Mouse (Mus musculus): Measurements from ENCODE around the gene Kpna7.
"Not testable (repeated sequence)": the region's sequence is repeated elsewhere in the genome, so short reads cannot be mapped to it uniquely, and the experiment has no call there.

Kpna7 gene

DNA sequence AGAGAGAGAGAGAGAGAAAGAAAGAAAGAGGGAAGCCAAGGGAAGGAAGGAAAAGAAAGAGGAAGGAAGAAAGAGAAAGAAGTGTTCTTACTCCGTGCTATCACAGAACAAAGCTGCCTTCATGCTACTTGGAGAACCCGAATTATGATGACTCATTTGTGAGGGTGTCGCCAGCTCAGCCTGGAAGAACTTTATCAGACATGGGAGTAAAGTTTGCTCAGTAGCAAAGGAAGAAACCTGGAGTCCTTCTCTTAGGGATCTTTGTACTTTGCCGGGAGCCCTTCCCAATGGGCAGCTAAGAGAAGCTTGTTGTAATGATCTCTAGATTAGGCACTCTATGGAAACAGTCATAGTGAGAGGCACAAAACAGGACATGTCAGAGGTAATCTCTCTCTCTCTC, 18.9 kb upstream of the Kpna7 start:
- in situ Hi-C loops (cut with MboI, MseI), result no loop called here

DNA sequence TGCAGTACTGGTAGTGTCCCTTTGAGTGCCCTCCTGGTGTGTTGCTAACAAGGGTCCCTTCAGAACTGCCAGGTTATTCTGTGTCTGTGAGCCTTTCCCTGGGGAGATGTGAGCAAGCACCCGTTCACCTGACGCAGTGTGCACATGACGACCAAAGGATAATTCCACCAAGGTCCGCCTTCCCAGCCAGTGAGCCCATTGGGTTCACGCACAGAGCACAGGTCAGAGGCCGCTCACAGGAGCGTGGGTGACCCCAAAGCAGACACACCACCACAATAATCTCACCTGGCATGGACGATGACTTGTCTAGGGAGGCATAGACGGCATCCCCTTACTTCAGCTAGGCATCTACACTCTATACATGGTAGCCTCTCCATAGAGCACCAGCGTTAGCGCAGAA, 17.6 kb upstream of the Kpna7 start:
- in situ Hi-C loops (cut with MboI, MseI), result not testable (repeated sequence)

DNA sequence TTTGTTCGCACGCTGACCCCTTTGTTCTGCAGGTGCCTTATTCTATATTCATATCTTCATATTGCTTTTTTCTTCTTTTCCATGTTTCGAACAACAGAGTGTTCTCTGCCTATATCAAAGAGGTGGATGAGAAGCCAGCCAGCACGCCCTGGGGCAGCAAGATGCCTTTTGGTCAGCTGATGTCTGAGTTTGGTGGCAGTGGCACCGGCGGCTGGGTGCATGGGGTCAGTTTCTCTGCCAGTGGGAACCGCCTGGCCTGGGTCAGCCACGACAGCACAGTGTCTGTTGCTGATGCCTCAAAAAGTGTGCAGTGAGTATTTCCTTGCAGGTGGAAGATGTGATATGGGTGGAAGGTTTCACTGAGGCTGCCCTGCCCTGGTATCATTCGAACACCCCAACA, 17.1 kb upstream of the Kpna7 start:
- in situ Hi-C loops (cut with MboI, MseI), result no loop called here

DNA sequence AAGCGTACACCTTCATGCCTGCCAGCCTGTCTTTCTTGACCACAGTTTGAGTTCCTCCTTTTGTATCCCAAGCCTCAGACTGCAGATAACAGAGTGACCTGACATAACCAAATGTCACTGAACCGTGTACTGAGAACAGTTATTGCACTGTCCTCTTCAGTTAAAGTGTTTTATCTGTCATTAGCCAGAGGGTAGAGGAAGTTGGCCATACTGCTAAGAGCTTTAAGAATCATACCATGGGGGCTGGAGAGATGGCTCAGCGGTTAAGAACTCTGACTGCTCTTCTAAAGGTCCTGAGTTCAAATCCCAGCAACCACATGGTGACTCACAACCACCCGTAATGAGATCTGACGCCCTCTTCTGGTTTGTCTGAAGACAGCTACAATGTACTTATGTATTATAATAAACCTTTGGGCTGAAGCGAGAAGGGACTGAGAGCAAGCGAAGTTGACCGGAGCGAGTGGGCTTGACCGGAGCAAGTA, 14.6 kb upstream of the Kpna7 start:
- in situ Hi-C loops (cut with MboI, MseI), result no loop called here

DNA sequence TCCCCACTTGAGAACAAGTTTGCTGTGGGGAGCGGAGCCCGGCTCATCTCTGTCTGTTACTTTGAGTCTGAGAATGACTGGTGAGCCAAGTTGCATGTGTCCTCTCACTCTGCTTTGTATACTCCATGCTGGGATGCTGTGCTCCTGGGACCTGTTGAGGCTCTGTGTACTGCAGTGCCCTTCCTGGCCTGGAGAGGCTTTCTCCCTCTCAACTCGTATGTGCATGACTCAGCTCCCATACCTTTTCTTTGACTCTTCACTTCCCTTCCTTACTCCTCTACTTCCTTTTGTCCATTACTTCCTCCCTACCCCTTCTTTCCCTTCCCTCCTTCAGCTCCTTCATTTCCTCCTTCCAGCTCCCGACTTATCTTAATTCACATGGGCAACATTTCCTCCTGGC, 12.4 kb upstream of the Kpna7 start:
- in situ Hi-C loops (cut with MboI, MseI), result no loop called here

DNA sequence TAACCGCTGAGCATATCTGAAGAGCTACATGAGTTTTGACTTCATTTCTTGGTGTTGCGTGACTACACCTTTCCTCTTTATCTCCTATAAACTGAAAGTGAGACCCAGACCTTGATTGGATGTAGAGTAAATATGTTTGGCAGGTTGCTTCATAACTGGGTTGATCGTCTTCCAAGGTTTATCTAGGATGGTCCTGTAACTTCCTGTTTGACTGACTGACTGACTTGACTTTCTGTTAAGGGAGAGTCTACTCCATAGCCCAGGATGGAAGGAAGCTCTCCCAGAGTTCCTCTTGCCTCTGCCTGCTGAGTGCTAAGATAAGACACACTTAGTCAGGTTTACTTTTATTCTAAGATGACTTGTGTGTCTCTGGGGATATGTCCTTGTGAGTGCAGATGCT, 6.0 kb upstream of the Kpna7 start:
- in situ Hi-C loops (cut with MboI, MseI), result no loop called here

DNA sequence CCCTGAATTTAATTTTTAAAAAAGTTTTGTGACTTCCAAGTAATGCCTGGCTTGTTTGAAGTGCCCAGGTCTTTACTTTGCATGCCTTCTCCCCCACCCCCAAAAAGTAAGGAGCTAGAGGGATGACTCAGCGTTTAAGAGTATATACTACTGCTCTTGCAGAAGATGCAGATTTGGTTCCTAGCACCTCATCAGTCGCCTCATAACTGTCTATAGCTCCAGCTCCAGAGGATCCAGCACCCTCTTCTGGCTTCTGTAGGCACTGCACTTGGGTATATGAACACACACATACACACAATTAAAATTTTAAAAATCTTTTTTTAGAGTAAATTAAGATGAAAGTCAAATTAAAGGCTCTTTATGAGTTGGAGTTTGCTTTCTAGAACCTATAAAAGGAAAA, 4.4 kb upstream of the Kpna7 start:
- in situ Hi-C loops (cut with MboI, MseI), result no loop called here

DNA sequence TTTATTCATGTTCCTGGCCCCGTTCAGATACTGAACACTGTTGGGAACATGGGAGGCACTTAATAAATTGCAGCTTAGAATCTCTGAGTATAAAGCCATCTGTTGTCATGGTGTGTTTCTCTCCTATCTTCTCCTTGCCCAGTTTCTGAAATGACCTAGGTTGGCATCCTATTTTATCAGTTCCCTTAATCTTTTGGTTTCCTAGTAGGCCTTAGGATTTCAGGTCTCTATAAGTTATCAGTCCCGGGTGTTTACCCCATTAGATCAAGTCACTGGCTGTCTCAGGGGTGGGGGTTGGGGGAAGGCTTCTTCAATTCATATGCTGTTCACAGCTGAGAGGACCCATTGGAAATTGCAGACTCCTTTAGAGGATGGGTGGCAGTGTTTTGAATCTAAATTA, 992 bp upstream of the Kpna7 start:
- in situ Hi-C loops (cut with MboI, MseI), result no loop called here

DNA sequence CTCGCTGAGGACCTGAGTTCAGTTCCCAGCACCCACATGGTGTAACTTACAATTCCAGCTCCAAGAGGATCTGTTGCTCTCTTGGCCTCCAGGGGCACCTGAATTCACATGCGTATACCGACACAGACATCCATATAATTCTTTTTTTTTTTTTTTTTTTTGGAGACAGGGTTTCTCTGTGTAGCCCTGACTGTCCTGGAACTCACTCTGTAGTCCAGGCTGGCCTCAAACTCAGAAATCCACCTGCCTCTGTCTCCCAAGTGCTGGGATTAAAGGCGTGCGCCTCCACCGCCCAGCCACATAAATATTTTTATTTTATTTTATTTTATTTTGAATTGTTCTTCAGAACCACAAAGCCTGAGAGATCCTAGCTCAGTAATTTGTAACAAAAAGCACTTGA, 629 bp downstream of the Kpna7 start:
- in situ Hi-C loops (cut with MboI, MseI), result not testable (repeated sequence)

DNA sequence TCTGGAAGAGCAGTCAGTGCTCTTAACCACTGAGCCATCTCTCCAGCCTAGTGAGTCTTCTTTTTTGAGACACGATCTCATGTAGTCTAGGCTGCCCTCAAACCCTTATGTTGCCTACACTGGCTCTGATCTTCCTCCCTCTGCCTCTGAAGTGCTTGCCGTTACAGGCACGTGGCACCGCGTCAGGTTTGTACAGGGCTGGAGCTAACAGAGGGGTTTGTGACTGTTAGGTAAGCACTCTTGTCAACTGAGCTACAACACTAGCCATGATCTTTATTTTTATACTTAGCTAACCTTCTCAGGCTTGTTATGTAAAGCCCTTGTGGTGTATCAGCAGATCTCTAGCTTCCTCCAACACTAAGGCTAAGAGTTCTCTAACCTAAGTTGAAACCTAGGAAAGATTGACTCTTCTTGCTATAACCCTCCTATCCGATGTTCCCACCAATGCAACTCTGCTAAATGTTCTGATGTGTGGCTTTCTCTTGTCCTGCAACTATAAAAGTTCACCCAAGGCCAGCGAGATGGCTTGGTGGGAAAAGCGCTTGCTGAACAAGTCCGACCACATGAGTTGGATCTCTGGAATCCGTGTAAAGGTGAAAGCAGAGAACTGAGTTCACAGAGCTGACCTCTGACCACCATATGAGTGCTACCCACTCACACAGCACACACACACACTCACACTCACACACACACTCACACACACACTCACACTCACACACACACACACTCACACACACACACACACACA, 1.8 kb downstream of the Kpna7 start:
- in situ Hi-C loops (cut with MboI, MseI), result no loop called here

DNA sequence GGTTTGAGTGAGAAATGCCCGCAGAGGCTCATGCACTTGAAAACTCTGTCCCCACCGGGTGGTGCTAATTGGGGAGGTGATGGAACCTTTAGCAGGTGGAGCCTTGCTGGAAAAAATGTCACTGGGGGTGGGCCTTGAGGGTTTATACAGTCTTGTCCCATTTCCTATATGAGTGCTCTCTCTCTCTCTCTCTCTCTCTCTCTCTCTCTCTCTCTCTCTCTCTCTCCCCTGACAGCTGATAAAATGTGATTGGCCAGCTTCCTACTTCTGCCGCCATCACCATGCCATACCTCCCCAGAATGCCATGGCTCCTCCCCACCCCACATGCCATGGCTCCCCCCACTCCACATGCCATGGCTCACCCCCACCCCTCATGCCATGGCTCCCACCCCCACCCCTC, 8.7 kb downstream of the Kpna7 start:
- in situ Hi-C loops (cut with MboI, MseI), result loop anchor here (10.0 kb wide), 1 partner anchor 300 kb away; no protein-coding TSS in a partner anchor

DNA sequence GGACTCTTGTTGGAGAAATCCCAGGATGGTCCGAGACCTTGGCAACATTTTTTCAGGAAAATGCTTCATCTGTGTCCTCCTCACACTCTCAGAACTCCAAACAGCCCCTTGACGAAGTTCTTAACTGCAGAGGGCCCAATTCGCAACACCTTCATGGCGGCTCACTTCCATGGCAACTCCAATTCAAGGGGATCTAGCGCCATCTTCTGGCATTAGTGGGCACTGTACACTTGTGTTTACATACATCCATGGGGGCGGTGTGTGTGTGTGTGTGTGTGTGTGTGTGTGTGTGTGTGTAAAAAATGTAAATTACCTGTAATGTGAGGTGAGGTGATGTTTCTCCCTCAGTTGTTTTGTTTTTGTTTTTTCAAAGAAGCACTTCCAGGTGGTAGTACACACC, 12.5 kb downstream of the Kpna7 start:
- in situ Hi-C loops (cut with MboI, MseI), result loop anchor here (10.0 kb wide), 1 partner anchor 297 kb away; no protein-coding TSS in a partner anchor

DNA sequence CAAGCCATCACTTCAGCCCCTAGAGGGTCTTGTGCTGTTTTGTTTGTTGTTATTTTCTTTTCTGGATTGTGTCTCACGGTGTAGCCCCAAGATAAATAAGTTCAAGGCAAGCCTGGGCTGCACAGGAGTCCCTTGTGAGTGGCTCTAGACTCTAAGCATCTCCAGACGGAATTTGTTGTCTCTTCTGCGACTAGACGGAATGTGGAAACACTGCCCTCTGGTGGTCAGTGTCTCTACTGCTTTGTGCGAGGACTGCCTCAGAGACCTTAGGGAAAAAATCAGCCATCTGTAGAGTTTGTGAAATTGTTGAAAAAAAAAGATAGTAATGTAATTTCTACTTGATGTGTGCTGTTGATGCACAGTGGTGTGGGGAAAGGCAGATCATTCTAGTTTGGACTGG, 14.1 kb downstream of the Kpna7 start:
- in situ Hi-C loops (cut with MboI, MseI), result loop anchor here (10.0 kb wide), 1 partner anchor 295 kb away; no protein-coding TSS in a partner anchor

DNA sequence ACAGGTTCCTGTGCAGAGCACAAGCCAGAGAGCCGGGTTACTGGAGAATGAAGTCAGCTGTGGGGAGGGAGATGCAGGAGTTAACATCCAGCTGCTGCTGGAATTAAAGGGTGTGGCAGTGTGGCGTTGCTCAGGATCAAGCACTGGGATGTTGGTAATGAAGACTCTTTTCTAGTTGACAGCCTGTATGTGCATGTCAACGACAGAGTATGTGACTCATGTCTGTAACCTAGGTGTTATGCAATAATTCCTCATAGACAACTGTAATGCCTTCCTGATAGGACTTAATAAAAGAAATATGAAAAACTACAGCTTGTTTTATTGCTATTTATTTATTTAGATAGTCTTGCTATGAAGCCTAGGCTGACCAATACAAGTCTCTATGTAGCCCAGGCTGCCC, 15.0 kb downstream of the Kpna7 start:
- in situ Hi-C loops (cut with MboI, MseI), result no loop called here

DNA sequence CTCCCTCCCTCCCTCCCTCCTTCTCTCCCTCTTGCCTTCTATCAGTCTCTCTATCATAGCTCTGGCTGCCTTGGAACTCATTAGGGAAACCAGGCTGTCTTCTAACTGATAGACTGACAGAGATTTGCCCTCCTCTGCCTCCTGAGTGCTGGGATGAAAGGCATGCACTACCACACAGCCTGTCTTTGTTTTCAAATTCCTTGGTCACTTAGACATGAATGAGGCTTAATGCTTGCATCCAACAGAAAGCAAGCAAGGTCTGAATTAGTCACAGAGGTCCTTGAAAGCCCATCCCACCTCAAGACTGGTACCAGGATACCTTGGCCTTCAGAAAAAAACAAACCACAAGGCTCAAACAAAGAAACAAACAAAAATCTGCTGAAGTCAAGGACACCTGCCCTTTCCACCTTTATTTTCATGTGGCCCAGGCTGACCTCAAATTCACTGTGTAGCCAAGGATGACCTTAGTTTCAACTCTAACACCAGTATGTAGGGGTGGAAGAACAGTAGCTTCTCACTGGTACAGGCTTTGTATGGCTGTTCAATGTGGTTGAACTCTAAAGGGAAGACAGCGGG, 19.0 kb downstream of the Kpna7 start:
- in situ Hi-C loops (cut with MboI, MseI), result no loop called here

DNA sequence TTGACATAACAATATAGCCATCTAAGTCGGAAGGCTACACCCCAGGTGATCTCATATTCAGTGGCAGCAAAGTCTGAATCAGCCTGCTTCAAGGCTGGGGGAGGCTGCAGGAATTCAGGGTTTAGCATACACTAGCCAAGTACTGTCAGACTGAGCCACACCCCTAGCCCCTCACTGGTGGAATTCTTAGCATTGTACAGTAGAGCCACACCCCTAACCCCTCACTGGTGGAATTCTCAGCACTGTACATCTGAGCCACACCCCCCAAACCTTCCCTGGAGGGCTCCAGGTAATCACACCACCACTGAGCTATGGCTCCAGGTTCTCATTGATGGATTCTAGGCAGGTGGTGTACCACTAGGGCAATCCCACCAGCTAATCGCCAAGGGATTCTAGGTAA, 24.3 kb downstream of the Kpna7 start:
- in situ Hi-C loops (cut with MboI, MseI), result no loop called here

DNA sequence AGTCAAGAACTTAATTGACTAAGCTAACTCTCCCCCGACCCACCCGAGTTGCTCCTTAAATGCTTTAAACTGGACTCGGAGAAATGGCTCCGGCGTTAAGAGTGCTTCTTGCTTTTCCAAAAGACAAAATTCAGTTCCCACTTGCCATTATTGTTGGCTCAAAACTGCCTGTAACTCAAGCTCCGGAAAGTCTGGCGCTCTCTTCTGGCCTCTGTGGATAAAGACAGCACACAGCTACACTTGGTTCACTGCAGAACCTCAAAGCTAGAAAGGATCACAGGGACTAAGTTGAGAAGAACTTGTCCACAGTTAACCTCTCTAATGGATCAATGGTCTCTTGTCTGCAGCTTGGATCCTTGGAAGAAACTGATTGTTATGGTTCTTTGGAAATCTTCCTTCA, 25.1 kb downstream of the Kpna7 start:
- in situ Hi-C loops (cut with MboI, MseI), result no loop called here

DNA sequence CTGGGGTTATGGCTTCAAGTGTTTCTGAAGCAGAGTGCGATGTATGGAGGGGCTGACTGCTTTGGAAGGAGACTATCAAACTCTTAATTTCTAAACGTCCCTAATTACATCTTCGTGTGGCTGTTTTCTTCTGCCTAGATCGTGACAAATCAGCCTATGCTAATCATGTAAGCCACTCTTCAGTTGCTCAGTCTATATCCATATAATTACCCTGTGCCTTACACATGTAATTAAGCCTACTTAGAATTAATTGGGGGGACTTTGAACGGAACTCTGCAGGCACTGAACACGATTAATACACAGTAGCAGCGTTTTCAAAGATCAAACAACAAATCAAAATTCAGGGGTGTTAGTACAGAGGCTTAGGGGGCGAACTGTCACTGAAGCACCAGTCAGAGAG, 25.9 kb downstream of the Kpna7 start:
- in situ Hi-C loops (cut with MboI, MseI), result no loop called here

DNA sequence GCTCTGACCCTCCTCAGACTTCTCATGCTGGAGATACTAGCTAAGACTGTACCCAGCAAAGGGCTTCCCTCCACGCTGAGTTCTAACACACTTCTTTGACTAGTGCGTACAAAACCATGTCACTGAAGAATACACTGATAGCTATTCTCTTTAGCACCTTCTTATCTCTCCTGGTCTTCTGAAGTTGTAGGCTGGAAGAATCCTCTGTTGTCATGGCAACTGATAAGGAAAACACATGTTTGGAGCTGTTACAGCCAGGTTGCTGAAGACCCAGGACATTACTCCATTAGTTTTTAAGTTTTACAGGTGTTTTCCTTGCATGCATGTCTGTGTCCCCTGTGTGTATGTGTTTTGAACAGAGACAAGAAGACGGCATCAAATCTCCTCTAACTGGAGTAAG, 29.6 kb downstream of the Kpna7 start:
- in situ Hi-C loops (cut with MboI, MseI), result not testable (repeated sequence)

DNA sequence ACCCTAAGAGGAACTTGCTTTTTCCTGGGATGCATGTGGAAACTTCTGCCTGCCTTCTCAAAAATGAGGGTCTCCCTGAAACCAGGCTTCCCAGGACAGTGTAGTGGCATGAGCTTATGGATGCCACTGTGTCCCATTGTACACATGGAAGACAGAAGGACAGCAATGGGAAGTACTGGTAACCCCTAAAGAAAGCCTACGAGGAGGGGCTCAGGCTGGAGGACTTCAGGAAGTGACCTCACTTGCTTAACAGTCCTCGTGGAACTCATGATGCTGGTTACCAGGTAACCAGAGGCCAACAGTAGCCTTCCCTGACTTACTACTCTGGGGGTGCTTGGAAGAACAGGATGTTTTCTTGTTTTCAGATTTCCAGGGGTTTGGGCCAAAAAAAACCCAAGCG, 41.1 kb downstream of the Kpna7 start, which contains the start of gene 1700018F24Rik:
Gene 1700018F24Rik (plus strand): TSS at position 301 of the 400 bp plus-strand sequence.
- in situ Hi-C loops (cut with MboI, MseI), result not testable (repeated sequence)

DNA sequence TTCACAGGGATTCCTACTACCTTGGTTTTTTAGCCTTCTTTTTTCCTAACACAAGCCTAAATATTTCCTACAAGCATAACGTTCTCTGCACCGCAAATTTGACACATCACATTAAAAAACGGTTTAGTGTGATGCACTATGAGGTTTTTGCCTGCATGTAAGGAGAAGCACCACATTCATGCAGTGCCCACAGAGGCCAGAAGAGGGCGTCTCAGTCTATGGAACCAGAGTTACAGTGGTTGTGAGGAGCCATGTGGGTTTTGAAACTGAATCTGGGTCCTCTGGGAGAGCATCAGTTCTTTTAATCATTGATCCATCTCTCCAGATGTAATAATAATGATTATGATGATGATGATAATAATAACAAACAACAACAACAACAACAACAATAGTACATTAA, 42.2 kb downstream of the Kpna7 start:
- in situ Hi-C loops (cut with MboI, MseI), result no loop called here

DNA sequence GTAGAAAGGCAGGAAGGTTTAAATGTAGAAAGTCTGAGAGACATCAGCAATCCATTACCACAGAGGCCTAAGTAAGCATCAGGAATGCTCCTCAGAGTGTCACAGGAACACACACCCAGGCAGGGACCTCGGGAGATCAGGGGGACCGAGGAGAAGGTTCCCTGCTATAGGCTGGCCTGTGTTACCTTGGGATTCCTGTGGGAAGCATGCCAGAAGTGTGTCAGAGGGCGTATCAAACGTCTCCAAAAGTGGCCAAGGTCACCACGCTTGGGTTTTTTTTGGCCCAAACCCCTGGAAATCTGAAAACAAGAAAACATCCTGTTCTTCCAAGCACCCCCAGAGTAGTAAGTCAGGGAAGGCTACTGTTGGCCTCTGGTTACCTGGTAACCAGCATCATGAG, 51.4 kb downstream of the Kpna7 start, which contains the start of gene Gm4871:
Gene Gm4871 (minus strand): TSS at position 364 of the 400 bp plus-strand sequence.
- in situ Hi-C loops (cut with MboI, MseI), result not testable (repeated sequence)

DNA sequence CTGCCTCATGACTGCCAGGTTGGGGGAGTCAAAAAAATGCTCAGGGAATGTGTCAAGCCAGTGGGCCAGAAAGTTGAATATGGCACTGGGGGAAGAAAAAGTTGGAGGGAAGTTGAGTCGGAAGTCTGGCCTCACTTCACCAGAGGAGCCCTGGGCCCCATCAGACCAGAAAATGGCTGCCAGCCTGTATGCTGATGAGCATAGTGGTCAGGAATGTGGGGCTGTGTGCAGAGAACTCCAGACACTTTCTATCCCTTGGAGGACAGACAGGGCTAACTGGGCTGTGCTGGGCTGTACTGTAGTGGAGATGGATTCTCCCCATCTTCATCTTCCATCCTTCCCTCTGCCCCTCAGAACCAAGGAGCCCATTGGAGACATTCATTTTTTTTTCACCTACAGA, 53.4 kb downstream of the Kpna7 start:
- in situ Hi-C loops (cut with MboI, MseI), result not testable (repeated sequence)

Measured in T-helper 2 cell (primary cell).